Mouse (Mus musculus) intestine, embryonic 16.5 days (tissue): ENCODE results near the gene Gm9495. TPM values are rescaled to one million over a fixed set of nuclear protein-coding genes. Genes with fewer than 3 reads are reported as not detected.
A peak's percentile ranks its signal among the peaks of the same experiment; 100 is the strongest.
"Not testable (repeated sequence)": the region's sequence is repeated elsewhere in the genome, so short reads cannot be mapped to it uniquely, and the experiment has no call there.

Source experiments
- ATAC-seq: fragments of 200-750 bp; cut with Nextera tagmentation; 2 replicates; pipeline ENCODE4 v1.8.0; 2017; ENCODE audit warnings: moderate TSS enrichment, moderate library complexity
- H3K27ac ChIP-seq: fragments of 300-500 bp; sonication (generic); 2 replicates; pipeline ENCODE4 v1.5.1; 2014; ENCODE audit warnings: mild to moderate bottlenecking, low read length
- H3K27me3 ChIP-seq: fragments of 300-500 bp; sonication (generic); replicated peaks from 2 replicates; pipeline ENCODE4 v1.6.1; 2014; ENCODE audit warnings: low read length, control low read depth, mixed read lengths; ENCODE audit not compliant: control insufficient read depth, insufficient read depth
- H3K36me3 ChIP-seq: fragments of 300-500 bp; sonication (generic); 2 replicates; pipeline ENCODE4 v1.6.1; 2014; ENCODE audit warnings: low read length, control low read depth; ENCODE audit not compliant: control insufficient read depth, insufficient read depth
- H3K4me1 ChIP-seq: fragments of 300-500 bp; sonication (generic); 2 replicates; pipeline ENCODE4 v1.6.1; 2014; ENCODE audit warnings: low read length, control low read depth, mixed read lengths; ENCODE audit not compliant: control insufficient read depth, insufficient read depth
- H3K4me2 ChIP-seq: fragments of 300-500 bp; sonication (generic); 2 replicates; pipeline ENCODE4 v1.6.1; 2014; ENCODE audit warnings: low read depth, low read length, control low read depth
- H3K4me3 ChIP-seq: fragments of 300-500 bp; sonication (generic); 2 replicates; pipeline ENCODE4 v1.5.1; 2014; ENCODE audit warnings: mild to moderate bottlenecking, low read length
- H3K9ac ChIP-seq: fragments of 300-500 bp; sonication (generic); 2 replicates; pipeline ENCODE4 v1.6.1; 2014; ENCODE audit warnings: low read depth, low read length
- H3K9me3 ChIP-seq: fragments of 300-500 bp; sonication (generic); 2 replicates; pipeline ENCODE4 v1.6.1; 2016; ENCODE audit warnings: low read length, control low read depth; ENCODE audit not compliant: control insufficient read depth
- WGBS: fragments of 180-500 bp; shearing (Covaris S2); extraction: QIAGEN DNeasy Blood & Tissue Kit; methylation state at CpG from one replicate; pipeline ENCODE4 v1.1.7; 2014; 5-methylcytosine and 5-hydroxymethylcytosine counted together
- polyA plus RNA-seq: library from polyadenylated mRNA; unstranded; fragments of >200 nt; fragmentation: Nextera tagmentation; extraction: Ambion mirVana; gene quantifications from 2 replicates; pipeline ENCODE4 v1.2.1, GENCODE M21; 2015

Gm9495 gene
- not detected in 2 replicates for polyA plus RNA-seq

GRCm38 (mm10) chr8:69453465-69453864 is at the start of gene Gm9495:
TSS of gene Gm9495 (minus strand) at chr8:69453565.
- not testable (repeated sequence) for H3K27me3 ChIP-seq

DNA sequence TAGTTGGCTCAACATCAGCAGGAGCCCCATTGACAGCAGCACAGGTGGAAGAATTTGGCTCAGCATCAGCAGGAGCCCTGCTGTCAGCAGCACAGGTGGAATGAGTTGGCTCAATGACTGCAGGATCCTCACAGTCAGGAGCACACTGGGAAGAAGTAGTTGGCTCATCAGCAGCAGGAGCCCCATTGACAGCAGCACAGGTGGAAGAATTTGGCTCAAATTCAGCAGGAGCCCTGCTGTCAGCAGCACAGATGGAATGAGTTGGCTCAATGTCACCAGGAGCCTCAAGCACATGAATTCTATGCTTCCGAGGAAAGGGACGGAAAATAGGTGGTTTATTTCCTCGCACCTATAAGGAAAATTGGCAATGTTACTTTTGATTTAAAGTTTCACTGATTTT is 21.6 kb upstream of the Gm9495 start:
- ATAC-seq, H3K27me3 ChIP-seq, H3K27ac ChIP-seq, H3K4me2 ChIP-seq, H3K36me3 ChIP-seq, H3K4me1 ChIP-seq, H3K9me3 ChIP-seq, H3K9ac ChIP-seq, H3K4me3 ChIP-seq: not testable (repeated sequence)
- 78% methylated on average over 2 of the region's 3 CpGs for WGBS

More at GRCm38 (mm10) chr8:69453465-69453864, at the start of gene Gm9495:
- H3K4me1 ChIP-seq, H3K4me2 ChIP-seq, H3K36me3 ChIP-seq, ATAC-seq, H3K4me3 ChIP-seq, H3K9me3 ChIP-seq, H3K27ac ChIP-seq, H3K9ac ChIP-seq: not testable (repeated sequence)
- 82% methylated on average over 1 of the region's 3 CpGs for WGBS

DNA sequence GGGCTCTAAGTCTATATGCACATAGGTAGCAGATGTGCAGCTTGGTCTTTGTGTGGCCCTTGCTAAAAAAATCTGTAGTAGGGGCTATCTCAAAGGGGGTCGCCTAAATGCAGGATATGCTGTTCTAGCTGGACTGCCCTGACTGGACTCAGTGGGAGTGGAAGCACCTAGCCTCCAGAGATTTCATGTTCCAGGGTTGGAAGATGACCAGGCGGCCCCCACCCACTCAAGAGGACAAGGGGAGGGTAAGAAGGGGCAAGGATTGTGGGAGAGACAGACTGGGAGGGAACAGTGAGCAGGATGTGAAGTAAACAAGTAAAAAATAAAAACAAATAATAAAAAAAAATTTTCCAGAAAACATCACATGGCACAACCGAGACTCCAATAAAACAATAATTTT is 33.3 kb downstream of the Gm9495 start:
- not testable (repeated sequence) for H3K36me3 ChIP-seq, H3K9ac ChIP-seq, H3K4me3 ChIP-seq, H3K27me3 ChIP-seq, H3K4me2 ChIP-seq, H3K9me3 ChIP-seq, ATAC-seq, H3K27ac ChIP-seq, H3K4me1 ChIP-seq
- 88% methylated on average over 2 of the region's 3 CpGs for WGBS

GRCm38 (mm10) chr8:69414326-69414725 is 39.0 kb downstream of the Gm9495 start:
- no peak for ATAC-seq
- Histone ChIP-seq H3K27me3 (no peaks in the 10 kb centered on the region), H3K27ac (no peak overlapping the region)

DNA sequence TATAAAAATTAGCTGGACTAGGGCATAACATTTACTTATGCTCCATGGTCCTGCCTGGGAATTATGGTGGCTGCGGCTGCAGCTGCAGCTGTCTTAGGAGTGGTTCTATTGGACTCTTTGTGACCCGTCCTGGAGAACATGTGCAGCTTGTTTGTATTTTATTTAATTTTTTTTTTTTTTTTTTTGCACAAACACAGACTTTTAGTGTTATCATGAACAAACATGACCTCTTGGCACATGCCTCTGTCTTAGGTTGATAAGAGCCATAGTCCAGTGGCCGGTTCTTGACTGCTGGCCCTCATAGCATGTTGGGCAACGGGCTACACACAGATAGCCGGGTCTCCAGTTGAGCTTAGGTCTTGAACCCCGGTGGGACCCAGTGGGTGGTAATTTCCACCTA is 48.6 kb downstream of the Gm9495 start:
- 70% methylated on average over 6 of the region's 6 CpGs for whole genome bisulfite sequencing
- Histone ChIP-seq H3K9me3 (no peaks in the 10 kb centered on the region), H3K27me3 (no peaks in the 10 kb centered on the region), H3K9ac (no peak overlapping the region), H3K4me2 (no peak overlapping the region), H3K27ac (no peak overlapping the region), H3K4me3 (no peak overlapping the region), H3K4me1 (no peaks in the 10 kb centered on the region), H3K36me3 (no peaks in the 10 kb centered on the region)
- ATAC-seq: no peak

More at GRCm38 (mm10) chr8:69414326-69414725, 39.0 kb downstream of the Gm9495 start:
- H3K36me3 ChIP-seq: no peaks in the 10 kb centered on the region
- no peak overlapping the region for H3K4me2 ChIP-seq
- no peak overlapping the region for H3K9ac ChIP-seq
- 85% methylated on average over 1 of the region's 1 CpGs for WGBS
- no peaks in the 10 kb centered on the region for H3K4me1 ChIP-seq
- H3K9me3 ChIP-seq: no peaks in the 10 kb centered on the region
- no peak overlapping the region for H3K4me3 ChIP-seq

DNA sequence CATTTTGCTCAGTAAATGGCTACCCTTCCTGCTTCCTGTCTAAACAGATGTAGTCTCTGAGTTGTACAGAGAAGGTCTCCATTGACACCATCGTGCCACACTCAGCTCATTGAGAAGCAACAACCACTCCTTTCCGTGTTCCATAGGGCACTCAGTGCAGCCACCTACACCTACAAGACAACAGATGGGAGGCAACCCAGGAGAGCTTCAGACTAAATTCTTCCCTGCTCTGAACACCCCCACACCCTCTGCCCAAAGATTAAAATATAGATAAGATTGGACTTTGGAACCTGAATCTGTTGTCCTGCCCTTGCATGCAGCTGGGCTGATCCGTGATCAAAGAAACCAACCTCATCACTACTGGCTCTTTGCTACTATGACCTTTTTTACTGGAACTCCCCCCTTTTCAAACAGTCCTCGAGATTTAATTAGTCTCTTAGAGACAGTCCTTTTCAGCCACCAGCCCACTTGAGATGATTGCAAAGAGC is 53.4 kb downstream of the Gm9495 start:
- Histone ChIP-seq H3K27ac (no peak overlapping the region; the same call in 1 of the 2 replicates), H3K9me3 (no peaks in the 10 kb centered on the region), H3K27me3 (no peaks in the 10 kb centered on the region), H3K4me3 (peak overlapping the region; percentile 60), H3K36me3 (no peaks in the 10 kb centered on the region), H3K9ac (peak overlapping the region; percentile 82), H3K4me1 (0 out of 2 replicates have a peak, but pooled peaks cover 4% of the 10 kb centered on the region), H3K4me2 (peak overlapping the region; percentile 77)
- WGBS: 72% methylated on average over 4 of the region's 4 CpGs
- ATAC-seq: peak; percentile 9; the same call in 1 of the 2 replicates

GRCm38 (mm10) chr8:69399181-69399955 is 54.0 kb downstream of the Gm9495 start:
- peak; percentile 70 for ATAC-seq
- 15% methylated on average over 41 of the region's 43 CpGs for WGBS
- H3K4me2 ChIP-seq: peak overlapping the region; percentile 77
- H3K4me3 ChIP-seq: peak overlapping the region; percentile 60
- H3K27me3 ChIP-seq: no peaks in the 10 kb centered on the region
- no peaks in the 10 kb centered on the region for H3K9me3 ChIP-seq
- peak overlapping the region; percentile 82 for H3K9ac ChIP-seq
- H3K27ac ChIP-seq: peak overlapping the region; percentile 64
- peaks cover 8% of the 10 kb centered on the region for H3K4me1 ChIP-seq
- H3K36me3 ChIP-seq: no peaks in the 10 kb centered on the region

- Histone ChIP-seq H3K4me3 (no peak overlapping the region), H3K9ac (no peak overlapping the region)
Observed at GRCm38 (mm10) chr8:69396196-69396595, 57.2 kb downstream of the Gm9495 start.

GRCm38 (mm10) chr8:69395050-69395789 is 58.1 kb downstream of the Gm9495 start:
- WGBS: under 1% methylated on average over 26 of the region's 26 CpGs
- peak; percentile 97 for ATAC-seq
- H3K4me1 ChIP-seq: peaks cover 13% of the 10 kb centered on the region

More at GRCm38 (mm10) chr8:69396196-69396595, 57.2 kb downstream of the Gm9495 start:
- no peak for ATAC-seq
- Histone ChIP-seq H3K4me2 (no peak overlapping the region), H3K27ac (no peak overlapping the region), H3K36me3 (no peaks in the 10 kb centered on the region), H3K9me3 (no peaks in the 10 kb centered on the region), H3K4me1 (peaks cover 13% of the 10 kb centered on the region), H3K27me3 (no peaks in the 10 kb centered on the region)
- 69% methylated on average over 6 of the region's 6 CpGs for WGBS

More at GRCm38 (mm10) chr8:69395050-69395789, 58.1 kb downstream of the Gm9495 start:
- no peaks in the 10 kb centered on the region for H3K27me3 ChIP-seq
- H3K27ac ChIP-seq: peak overlapping the region; percentile 95
- peak overlapping the region; percentile 60 for H3K4me2 ChIP-seq
- H3K9ac ChIP-seq: peak overlapping the region; percentile 98
- no peaks in the 10 kb centered on the region for H3K9me3 ChIP-seq
- H3K4me3 ChIP-seq: peak overlapping the region; percentile 85
- no peaks in the 10 kb centered on the region for H3K36me3 ChIP-seq
